In genomic region chr14:79852683-79853082, GRCm38 (mm10) we compare ENCODE assay signal across 22 mouse cellular contexts.
DNase-seq lines count a peak whose midpoint lies in the region; ATAC-seq lines count a peak whose summit lies in the region.
"Had no signal": no experiment of that assay in that cellular context is flagged by ENCODE, and none has a peak within 500 bp of the region (broad histone marks: within the 10 kb centered on the region; RNA-seq: fewer than 3 reads in every experiment).

No protein-coding gene starts in this region.

- H3K4me3 ChIP-seq in forebrain, embryonic 15.5 days: no peak overlapping the region
- H3K4me3 ChIP-seq in forebrain, embryonic 12.5 days (replicated peaks): no peak overlapping the region
- no peak overlapping the region for H3K4me3 ChIP-seq in limb, embryonic 11.5 days (ENCODE audit: low read depth, low read length)
- H3K4me3 ChIP-seq in limb, embryonic 10.5 days: no peak overlapping the region
- no peak overlapping the region for H3K4me3 ChIP-seq in embryonic facial prominence, embryonic 10.5 days
- no peak overlapping the region for H3K4me3 ChIP-seq in embryonic facial prominence, embryonic 15.5 days (replicated peaks)
- H3K4me3 ChIP-seq: erythroblast, embryonic 14.5 days; forebrain, embryonic 13.5 days; hindbrain, embryonic 13.5 days had no signal

- ATAC-seq in forebrain, embryonic 15.5 days (replicated peaks): no peak
- no peak for ATAC-seq in forebrain, embryonic 12.5 days (ENCODE audit: low FRiP score)
- ATAC-seq in limb, embryonic 11.5 days (ENCODE audit: insufficient number of reproducible peaks, low FRiP score, low TSS enrichment, low read depth): no peak
- peak; percentile 69 for ATAC-seq in embryonic facial prominence, embryonic 15.5 days (ENCODE audit: insufficient number of reproducible peaks, low FRiP score, low TSS enrichment, low read depth)
- ATAC-seq: activated CD4-positive, CD25-positive, alpha-beta regulatory T cell, adult 4 months; forebrain, postnatal 0 days; inflammation-experienced regulatory T-cells, adult 6 months; intestine, embryonic 16.5 days had no signal

- peak overlapping the region; percentile 39; the same call in 1 of the 2 replicates for H3K27ac ChIP-seq in forebrain, embryonic 15.5 days (replicated peaks)
- no peak overlapping the region for H3K27ac ChIP-seq in forebrain, embryonic 12.5 days
- H3K27ac ChIP-seq in limb, embryonic 11.5 days (replicated peaks; ENCODE audit: low read depth, low read length): no peak overlapping the region
- H3K27ac ChIP-seq in limb, embryonic 10.5 days: no peak overlapping the region
- no peak overlapping the region for H3K27ac ChIP-seq in embryonic facial prominence, embryonic 10.5 days (replicated peaks)
- H3K27ac ChIP-seq in embryonic facial prominence, embryonic 15.5 days (replicated peaks): no peak overlapping the region
- H3K27ac ChIP-seq: hindbrain, embryonic 13.5 days had no signal

- no peak overlapping the region for H3K4me2 ChIP-seq in forebrain, embryonic 15.5 days (replicated peaks)
- no peak overlapping the region for H3K4me2 ChIP-seq in forebrain, embryonic 12.5 days
- no peak overlapping the region for H3K4me2 ChIP-seq in limb, embryonic 11.5 days (ENCODE audit: low read depth, severe bottlenecking)
- H3K4me2 ChIP-seq in embryonic facial prominence, embryonic 15.5 days (replicated peaks): no peak overlapping the region
- H3K4me2 ChIP-seq: heart, embryonic 11.5 days; hindbrain, embryonic 13.5 days had no signal

- DNase-seq in limb, embryonic 11.5 days (ENCODE audit: low spot score): peak; percentile 42
- no peak for DNase-seq in limb, embryonic 10.5 days (ENCODE audit: low spot score)
- peak; percentile 14 for DNase-seq in embryonic facial prominence, embryonic 10.5 days (ENCODE audit: low spot score)
- no peak for DNase-seq in c-Kit-positive CD71-positive TER-119-positive erythroid progenitor cells, embryonic 14.5 days (ENCODE audit: low spot score)
- DNase-seq in adrenal gland, adult 18-20 months (ENCODE audit: low spot score in 2 of 2): no peak
- DNase-seq: adrenal gland, postnatal 10 days; adrenal gland, postnatal 36 days; cerebellum, adult 11 months; cerebellum, adult 2 months; cerebellum, adult 9-11 months; forebrain, postnatal 0 days; gastrocnemius, postnatal 25 days had no signal

- H3K27me3 ChIP-seq in forebrain, embryonic 15.5 days: no peaks in the 10 kb centered on the region
- H3K27me3 ChIP-seq in forebrain, embryonic 12.5 days: no peaks in the 10 kb centered on the region
- no peaks in the 10 kb centered on the region for H3K27me3 ChIP-seq in limb, embryonic 11.5 days (ENCODE audit: control insufficient read depth, insufficient read depth, low read length)
- H3K27me3 ChIP-seq in limb, embryonic 10.5 days (ENCODE audit: low read depth, poor library complexity, severe bottlenecking): no peaks in the 10 kb centered on the region
- no peaks in the 10 kb centered on the region for H3K27me3 ChIP-seq in embryonic facial prominence, embryonic 10.5 days (replicated peaks; ENCODE audit: low read depth, poor library complexity, severe bottlenecking)
- H3K27me3 ChIP-seq in embryonic facial prominence, embryonic 15.5 days: no peaks in the 10 kb centered on the region
- H3K27me3 ChIP-seq: forebrain, embryonic 13.5 days; hindbrain, embryonic 13.5 days had no signal

- no peaks in the 10 kb centered on the region for H3K36me3 ChIP-seq in forebrain, embryonic 15.5 days
- H3K36me3 ChIP-seq in forebrain, embryonic 12.5 days (replicated peaks): no peaks in the 10 kb centered on the region
- H3K36me3 ChIP-seq in limb, embryonic 11.5 days (ENCODE audit: control insufficient read depth, insufficient read depth, low read length): no peaks in the 10 kb centered on the region
- H3K36me3 ChIP-seq in limb, embryonic 10.5 days: no peaks in the 10 kb centered on the region
- no peaks in the 10 kb centered on the region for H3K36me3 ChIP-seq in embryonic facial prominence, embryonic 10.5 days (replicated peaks)
- no peaks in the 10 kb centered on the region for H3K36me3 ChIP-seq in embryonic facial prominence, embryonic 15.5 days
- H3K36me3 ChIP-seq: hindbrain, embryonic 13.5 days had no signal

- peaks cover 31% of the 10 kb centered on the region for H3K4me1 ChIP-seq in forebrain, embryonic 15.5 days
- peaks cover 28% of the 10 kb centered on the region for H3K4me1 ChIP-seq in forebrain, embryonic 12.5 days
- no peaks in the 10 kb centered on the region for H3K4me1 ChIP-seq in limb, embryonic 11.5 days (ENCODE audit: control insufficient read depth, insufficient read depth, low read length)
- H3K4me1 ChIP-seq in limb, embryonic 10.5 days: peaks cover 8% of the 10 kb centered on the region
- H3K4me1 ChIP-seq in embryonic facial prominence, embryonic 10.5 days: no peaks in the 10 kb centered on the region
- H3K4me1 ChIP-seq in embryonic facial prominence, embryonic 15.5 days: no peaks in the 10 kb centered on the region

- WGBS in forebrain, embryonic 15.5 days: 81% methylated on average over 10 of the region's 10 CpGs
- WGBS in forebrain, embryonic 12.5 days: 73% methylated on average over 10 of the region's 10 CpGs
- 65% methylated on average over 10 of the region's 10 CpGs for WGBS in limb, embryonic 11.5 days
- 75% methylated on average over 10 of the region's 10 CpGs for WGBS in limb, embryonic 10.5 days
- WGBS in embryonic facial prominence, embryonic 10.5 days: 73% methylated on average over 10 of the region's 10 CpGs
- 64% methylated on average over 10 of the region's 10 CpGs for WGBS in embryonic facial prominence, embryonic 15.5 days

- H3K9ac ChIP-seq in forebrain, embryonic 15.5 days (replicated peaks): no peak overlapping the region
- H3K9ac ChIP-seq in forebrain, embryonic 12.5 days: no peak overlapping the region
- H3K9ac ChIP-seq in limb, embryonic 11.5 days (ENCODE audit: low read length): no peak overlapping the region
- H3K9ac ChIP-seq in embryonic facial prominence, embryonic 15.5 days: no peak overlapping the region
- H3K9ac ChIP-seq: forebrain, embryonic 13.5 days; forebrain, postnatal 0 days; hindbrain, embryonic 13.5 days had no signal

- H3K9me3 ChIP-seq in forebrain, embryonic 15.5 days: no peaks in the 10 kb centered on the region
- H3K9me3 ChIP-seq in forebrain, embryonic 12.5 days: no peaks in the 10 kb centered on the region
- H3K9me3 ChIP-seq in limb, embryonic 11.5 days (ENCODE audit: control insufficient read depth, low read length): no peaks in the 10 kb centered on the region
- no peaks in the 10 kb centered on the region for H3K9me3 ChIP-seq in limb, embryonic 10.5 days (replicated peaks)
- H3K9me3 ChIP-seq in embryonic facial prominence, embryonic 10.5 days: no peaks in the 10 kb centered on the region
- H3K9me3 ChIP-seq in embryonic facial prominence, embryonic 15.5 days (replicated peaks): no peaks in the 10 kb centered on the region
- H3K9me3 ChIP-seq: forebrain, embryonic 13.5 days; hindbrain, embryonic 13.5 days had no signal

Comparison
In these comparisons a context has a peak if more than half of its experiments do, and no peak if none do; other contexts are left out.
1. DNase-seq: peak in limb, embryonic 11.5 days (single experiment) and embryonic facial prominence, embryonic 10.5 days (single experiment); none in limb, embryonic 10.5 days (single experiment), c-Kit-positive CD71-positive TER-119-positive erythroid progenitor cells, embryonic 14.5 days (single experiment) and adrenal gland, adult 18-20 months (0 of 2).